Mouse (Mus musculus) embryonic facial prominence, embryonic 10.5 days (tissue): ENCODE measurements around the gene Cpsf4l. TPM values are rescaled to one million over a fixed set of nuclear protein-coding genes. Genes with fewer than 3 reads are reported as not detected.
A peak's percentile ranks its signal among the peaks of the same experiment; 100 is the strongest.

Source experiments
- DNase-seq: peaks from one replicate; pipeline ENCODE4 v3.0.0-alpha.2; 2017; ENCODE audit warnings: low spot score
- H3K27ac ChIP-seq: fragments of 300-500 bp; sonication (generic); replicated peaks from 2 replicates; pipeline ENCODE4 v1.5.1; 2016; ENCODE audit warnings: mild to moderate bottlenecking
- H3K27me3 ChIP-seq: fragments of 300-500 bp; sonication (generic); replicated peaks from 2 replicates; pipeline ENCODE4 v1.6.1; 2016; ENCODE audit warnings: low read depth, mild to moderate bottlenecking; ENCODE audit not compliant: poor library complexity, severe bottlenecking
- H3K36me3 ChIP-seq: fragments of 300-500 bp; sonication (generic); replicated peaks from 2 replicates; pipeline ENCODE4 v1.6.1; 2016; ENCODE audit warnings: mild to moderate bottlenecking, moderate library complexity
- H3K4me1 ChIP-seq: fragments of 300-500 bp; sonication (generic); 2 replicates; pipeline ENCODE4 v1.6.1; 2016
- H3K4me3 ChIP-seq: fragments of 300-500 bp; sonication (generic); 2 replicates; pipeline ENCODE4 v1.5.1; 2016; ENCODE audit warnings: mild to moderate bottlenecking, moderate library complexity
- H3K9me3 ChIP-seq: fragments of 300-500 bp; sonication (generic); 2 replicates; pipeline ENCODE4 v1.6.1; 2016; ENCODE audit warnings: mild to moderate bottlenecking
- WGBS: fragments of 180-500 bp; shearing (Covaris S2); methylation state at CpG from one replicate; pipeline ENCODE4 v1.1.7; 2016; 5-methylcytosine and 5-hydroxymethylcytosine counted together
- polyA plus RNA-seq: library from polyadenylated mRNA; unstranded; fragments of >200 nt; fragmentation: Nextera tagmentation; extraction: Ambion mirVana; gene quantifications from 2 replicates; pipeline ENCODE4 v1.2.1, GENCODE M21; 2016

Cpsf4l gene
- polyA plus RNA-seq, 1 experiment from 2014 or later: 0.69 TPM

DNA sequence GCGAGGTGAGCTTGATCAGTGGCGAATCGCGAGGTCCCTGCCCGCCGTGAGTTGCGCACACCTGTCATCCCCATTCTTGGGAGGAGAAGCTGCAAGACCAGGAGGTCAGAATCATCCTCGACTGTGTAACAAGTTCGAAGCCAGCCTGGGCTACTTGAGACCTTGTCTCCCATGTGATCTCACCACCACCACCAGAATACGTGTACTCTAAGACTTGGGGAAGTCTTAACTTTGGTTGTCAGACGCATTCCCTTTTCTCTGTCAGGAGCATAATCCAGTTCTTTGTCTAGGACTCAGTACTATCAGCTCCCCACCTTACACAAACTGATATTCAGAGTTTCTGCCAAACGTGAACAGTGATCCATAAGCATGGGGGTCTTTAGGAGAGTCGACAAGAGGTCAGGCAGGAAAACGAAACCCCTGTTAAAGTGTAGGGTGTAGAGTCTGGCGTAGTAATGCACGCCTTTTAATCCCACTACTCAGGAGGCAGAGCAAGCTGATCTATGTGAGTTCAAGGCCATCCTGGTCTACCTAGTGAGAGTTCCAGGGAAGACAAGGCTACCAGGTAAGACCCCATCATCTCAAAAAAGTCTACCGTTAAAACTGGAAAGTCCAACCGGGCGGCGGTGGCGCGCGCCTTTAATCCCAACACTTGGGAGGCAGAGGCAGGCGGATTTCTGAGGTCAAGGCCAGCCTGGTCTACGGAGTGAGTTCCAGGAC, 24.9 kb downstream of the Cpsf4l start:
- H3K27ac ChIP-seq: peak overlapping the region; percentile 93
- H3K4me3 ChIP-seq: peak overlapping the region; percentile 86
- H3K36me3 ChIP-seq: peaks cover 24% of the 10 kb centered on the region
- H3K27me3 ChIP-seq: no peaks in the 10 kb centered on the region
- peaks cover 39% of the 10 kb centered on the region for H3K4me1 ChIP-seq
- no peak for DNase-seq
- 43% methylated on average over 25 of the region's 25 CpGs for WGBS
- no peaks in the 10 kb centered on the region for H3K9me3 ChIP-seq

DNA sequence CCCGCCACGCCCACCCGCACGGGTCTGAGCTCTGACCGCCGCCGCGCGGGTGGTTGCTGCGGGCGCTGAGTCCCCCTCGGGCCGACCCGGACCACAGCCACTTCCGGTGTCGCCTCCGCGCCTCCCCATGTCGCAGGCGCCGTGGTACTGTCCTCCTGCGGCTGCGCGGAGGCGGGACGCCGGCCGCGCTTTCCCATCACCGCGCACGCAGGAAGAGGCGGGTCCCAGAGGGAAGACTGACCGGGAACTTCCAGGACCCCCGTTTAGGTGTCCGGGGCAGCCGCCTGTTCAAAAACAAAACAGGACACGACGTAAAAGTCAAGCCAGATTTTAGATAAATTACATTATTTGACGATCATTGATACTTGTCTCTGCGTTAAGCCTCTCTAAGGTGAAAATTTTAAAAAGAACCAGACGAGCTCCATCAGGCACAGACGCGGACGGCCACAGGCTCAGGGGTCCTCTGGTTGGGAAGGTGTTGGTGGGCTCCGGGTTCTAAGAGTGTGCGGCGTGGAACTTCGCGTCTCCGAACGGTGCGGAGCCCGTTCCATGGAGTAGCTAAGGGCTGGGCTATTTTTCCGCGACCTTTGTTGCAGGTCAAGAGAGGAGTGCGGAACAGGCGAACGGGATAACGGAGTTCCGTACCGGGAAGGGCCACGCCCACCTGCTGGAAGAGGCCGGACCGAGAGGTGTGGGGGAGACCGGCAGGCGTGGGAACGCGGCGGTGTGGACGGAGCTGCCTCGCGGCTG, 25.7 kb downstream of the Cpsf4l start, which contains the start of the genes Fam104a and D11Wsu47e:
TSS of gene Fam104a (minus strand) at position 199 of the 750 bp plus-strand sequence.
TSS of gene D11Wsu47e (plus strand) at position 456 of the 750 bp plus-strand sequence.
- under 1% methylated on average over 73 of the region's 73 CpGs for WGBS
- DNase-seq: peak; percentile 96
- Histone ChIP-seq H3K27ac (peak within 1 kb of the TSS; percentile 93), H3K9me3 (no peaks in the 10 kb centered on the region), H3K27me3 (no peaks in the 10 kb centered on the region), H3K4me1 (peaks cover 40% of the 10 kb centered on the region), H3K36me3 (peaks cover 17% of the 10 kb centered on the region), H3K4me3 (peak within 1 kb of the TSS; percentile 86)

DNA sequence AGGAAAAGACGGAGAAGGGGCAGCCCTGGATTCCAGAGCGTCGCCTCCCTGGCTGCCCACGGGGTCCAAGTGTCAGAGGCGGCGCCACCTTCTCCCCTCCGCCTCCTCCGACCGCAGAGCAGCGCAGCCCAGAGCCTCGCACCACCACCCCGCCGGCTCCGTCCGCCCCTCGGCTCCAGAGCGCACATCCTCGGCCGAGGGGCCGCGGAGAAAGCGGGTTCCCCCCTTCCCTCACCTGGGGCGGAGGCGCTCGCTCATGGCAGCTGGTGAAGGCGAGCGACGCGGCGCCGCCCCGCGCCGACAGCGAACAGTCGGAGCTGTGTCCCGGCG, 26.2 kb downstream of the Cpsf4l start:
- 0% methylated on average over 38 of the region's 38 CpGs for WGBS
- H3K4me1 ChIP-seq: peaks cover 42% of the 10 kb centered on the region
- H3K9me3 ChIP-seq: no peaks in the 10 kb centered on the region
- H3K36me3 ChIP-seq: peaks cover 12% of the 10 kb centered on the region
- peak overlapping the region; percentile 86 for H3K4me3 ChIP-seq
- H3K27me3 ChIP-seq: no peaks in the 10 kb centered on the region
- DNase-seq: no peak
- H3K27ac ChIP-seq: peak overlapping the region; percentile 93

DNA sequence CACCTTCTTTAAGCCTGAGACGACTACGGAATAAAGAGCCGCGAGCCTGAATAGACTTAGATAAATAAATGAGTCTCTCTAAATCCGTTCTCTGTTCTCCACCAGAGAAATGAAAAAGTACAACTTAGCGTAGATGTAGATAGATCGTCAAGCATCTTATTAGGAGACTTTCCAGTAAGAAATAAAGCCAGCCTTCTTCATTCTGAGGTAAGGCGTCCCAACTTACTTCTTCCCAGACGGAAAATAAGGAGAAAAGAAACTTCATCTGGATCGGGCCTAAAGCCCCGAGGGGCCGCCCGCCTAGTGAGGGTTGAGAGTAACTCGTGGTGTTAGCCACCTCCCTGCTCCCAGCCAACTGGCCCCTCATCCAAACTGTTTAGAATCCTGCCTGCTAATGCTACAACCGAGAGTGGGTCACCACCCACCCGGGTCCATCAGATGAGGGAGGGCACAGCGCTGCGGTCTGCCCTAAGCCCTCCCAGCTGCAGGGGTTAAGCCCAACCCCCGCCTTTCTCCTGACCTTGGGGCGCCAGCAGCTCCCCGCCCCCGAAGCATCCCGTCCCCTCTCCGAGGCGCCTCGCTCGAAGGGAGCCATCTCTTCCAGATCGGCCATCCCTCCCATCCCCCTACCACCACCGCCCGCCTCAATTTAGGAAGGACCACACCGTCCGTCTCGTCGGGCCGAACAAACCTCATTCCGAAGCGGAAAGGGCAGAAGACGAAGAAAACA, 26.8 kb downstream of the Cpsf4l start:
- Histone ChIP-seq H3K36me3 (peaks cover 10% of the 10 kb centered on the region), H3K27me3 (no peaks in the 10 kb centered on the region), H3K27ac (peak overlapping the region; percentile 93), H3K4me3 (peak overlapping the region; percentile 86), H3K4me1 (peaks cover 46% of the 10 kb centered on the region), H3K9me3 (no peaks in the 10 kb centered on the region)
- peak; percentile 79 for DNase-seq
- 3% methylated on average over 38 of the region's 38 CpGs for WGBS

DNA sequence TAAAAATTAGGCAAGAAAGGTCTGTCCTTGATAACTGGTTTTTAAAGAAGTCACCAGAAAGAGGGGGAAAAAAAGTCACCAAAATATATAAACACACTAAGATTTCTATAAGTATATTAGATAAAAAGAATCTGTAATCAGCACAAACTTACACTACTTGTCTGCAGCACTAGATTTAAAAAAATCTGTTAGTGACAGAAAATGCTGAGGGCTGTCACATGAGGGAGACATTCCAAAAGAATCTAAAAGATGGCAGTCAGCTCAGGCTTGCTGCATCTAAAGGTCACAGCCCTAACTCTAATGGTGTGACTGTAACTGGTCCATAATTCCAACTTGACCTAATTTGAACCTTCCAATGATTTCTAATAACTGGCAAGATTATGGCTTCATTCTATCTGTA, 27.8 kb downstream of the Cpsf4l start:
- no peak for DNase-seq
- H3K4me3 ChIP-seq: peak overlapping the region; percentile 86; the same call in 1 of the 2 replicates
- no peak overlapping the region for H3K27ac ChIP-seq
- peaks cover 11% of the 10 kb centered on the region for H3K36me3 ChIP-seq
- H3K9me3 ChIP-seq: no peaks in the 10 kb centered on the region
- peaks cover 45% of the 10 kb centered on the region for H3K4me1 ChIP-seq
- H3K27me3 ChIP-seq: no peaks in the 10 kb centered on the region

DNA sequence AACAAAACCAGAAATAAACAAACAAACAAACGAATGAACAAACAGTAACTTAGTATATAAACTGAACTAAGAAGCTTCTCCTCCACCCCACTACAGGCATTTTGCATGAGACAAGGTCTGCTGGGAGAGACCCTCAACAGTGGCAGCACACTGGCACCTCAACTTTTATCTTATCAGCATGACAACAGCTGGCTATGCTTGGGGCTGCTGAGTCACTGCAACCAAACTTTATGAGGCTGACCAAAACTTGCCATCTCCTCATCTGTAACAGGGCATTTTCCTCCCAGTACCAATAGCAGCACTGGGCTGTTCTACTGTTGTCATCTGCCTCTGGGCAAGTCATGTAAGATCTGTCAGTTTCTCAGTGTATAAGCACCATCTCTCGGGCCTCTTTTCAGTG, 28.9 kb downstream of the Cpsf4l start:
- Histone ChIP-seq H3K27ac (no peak overlapping the region), H3K36me3 (peaks cover 21% of the 10 kb centered on the region), H3K27me3 (no peaks in the 10 kb centered on the region), H3K4me1 (peaks cover 38% of the 10 kb centered on the region), H3K4me3 (no peak overlapping the region), H3K9me3 (no peaks in the 10 kb centered on the region)
- 77% methylated on average over 2 of the region's 2 CpGs for WGBS
- no peak for DNase-seq

DNA sequence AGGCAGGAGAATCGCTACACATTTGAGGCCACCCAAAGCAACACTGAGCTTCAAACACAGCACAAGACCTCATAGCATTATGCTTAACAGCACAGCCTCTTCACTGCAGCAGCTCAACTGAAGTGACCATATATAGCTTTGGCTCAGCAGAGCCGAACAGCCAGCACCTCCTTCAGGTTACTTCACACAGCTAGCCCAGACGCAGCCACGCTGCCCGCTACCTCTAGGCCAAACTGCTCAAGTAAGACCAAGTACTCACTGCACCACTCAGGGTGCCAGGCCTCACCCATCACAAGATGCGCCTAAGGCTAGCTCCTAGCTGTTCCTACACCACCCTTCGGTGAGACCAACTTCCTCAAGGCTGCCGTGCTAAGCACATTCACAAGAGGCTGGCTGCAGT, 31.4 kb downstream of the Cpsf4l start:
- Histone ChIP-seq H3K27ac (no peak overlapping the region), H3K27me3 (no peaks in the 10 kb centered on the region), H3K4me1 (peaks cover 24% of the 10 kb centered on the region), H3K9me3 (no peaks in the 10 kb centered on the region), H3K36me3 (peaks cover 47% of the 10 kb centered on the region), H3K4me3 (no peak overlapping the region)
- 91% methylated on average over 8 of the region's 8 CpGs for WGBS
- no peak for DNase-seq

DNA sequence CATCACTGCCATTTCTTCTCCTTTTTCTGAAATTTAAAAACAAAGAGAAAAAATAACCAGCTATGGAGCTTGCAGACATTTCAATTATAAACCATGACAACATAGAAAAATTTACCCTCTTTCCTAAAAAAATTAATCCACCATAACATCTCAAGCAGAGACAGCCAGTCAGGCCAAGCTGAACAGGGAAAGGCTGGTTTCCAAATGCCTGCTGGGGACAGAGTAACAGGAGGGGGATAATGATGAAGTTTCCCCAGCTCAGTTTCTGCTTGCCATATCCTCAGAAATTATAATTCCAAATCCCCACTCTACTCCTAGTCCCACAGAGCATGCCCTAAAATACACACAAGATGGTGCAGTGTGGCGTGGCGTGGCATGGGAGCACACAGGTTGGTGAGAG, 32.4 kb downstream of the Cpsf4l start:
- Histone ChIP-seq H3K4me3 (no peak overlapping the region), H3K9me3 (no peaks in the 10 kb centered on the region), H3K27me3 (no peaks in the 10 kb centered on the region), H3K27ac (no peak overlapping the region), H3K36me3 (peaks cover 57% of the 10 kb centered on the region), H3K4me1 (peaks cover 20% of the 10 kb centered on the region)
- 90% methylated on average over 2 of the region's 2 CpGs for WGBS
- DNase-seq: no peak

DNA sequence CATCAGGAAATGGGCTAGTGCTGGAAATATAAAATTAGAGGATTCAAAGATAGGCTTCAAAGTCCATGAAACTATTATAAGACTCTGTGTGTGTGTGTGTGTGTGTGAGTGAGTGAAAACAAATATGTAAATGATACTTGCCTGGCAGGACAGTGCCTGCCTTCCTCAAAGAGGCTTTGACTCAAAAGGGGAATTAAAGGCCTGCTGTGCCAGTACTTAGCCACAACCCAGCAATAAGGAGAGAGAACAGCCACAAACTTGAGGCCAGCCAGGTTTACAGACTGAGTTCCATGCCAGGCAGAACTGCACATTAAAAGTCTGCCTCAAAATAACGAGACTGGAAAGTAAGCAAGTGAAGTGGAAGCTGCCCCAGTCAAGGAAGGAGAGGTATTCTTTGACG, 33.0 kb downstream of the Cpsf4l start:
- no peak overlapping the region for H3K4me3 ChIP-seq
- 91% methylated on average over 2 of the region's 2 CpGs for WGBS
- peaks cover 62% of the 10 kb centered on the region for H3K36me3 ChIP-seq

DNA sequence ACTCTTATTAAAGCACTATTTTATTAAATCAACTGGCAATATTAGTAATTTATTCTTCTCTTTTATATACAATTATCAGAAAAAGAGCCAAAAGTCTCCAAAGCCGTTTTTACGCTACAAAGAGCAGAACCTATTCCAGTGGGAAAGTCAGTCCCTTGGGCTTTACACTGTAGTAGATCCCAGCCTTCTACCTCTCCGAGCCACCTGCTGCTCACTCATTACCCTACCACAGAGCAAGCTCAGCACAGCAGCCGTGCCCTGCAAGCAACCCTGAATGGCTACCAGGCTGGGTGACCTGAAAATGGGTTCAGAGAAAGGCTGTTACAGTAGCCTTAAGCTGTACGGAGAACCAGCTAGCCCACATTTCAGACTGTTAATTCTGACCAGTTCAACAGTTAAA, 35.2 kb downstream of the Cpsf4l start:
- Histone ChIP-seq H3K9me3 (no peaks in the 10 kb centered on the region), H3K27me3 (no peaks in the 10 kb centered on the region), H3K4me3 (no peak overlapping the region), H3K27ac (no peak overlapping the region), H3K4me1 (peaks cover 7% of the 10 kb centered on the region), H3K36me3 (peaks cover 82% of the 10 kb centered on the region)
- WGBS: 92% methylated on average over 5 of the region's 5 CpGs
- no peak for DNase-seq

More for the DNA sequence above, 33.0 kb downstream of the Cpsf4l start:
- DNase-seq: no peak
- Histone ChIP-seq H3K4me1 (peaks cover 16% of the 10 kb centered on the region), H3K27ac (no peak overlapping the region), H3K27me3 (no peaks in the 10 kb centered on the region), H3K9me3 (no peaks in the 10 kb centered on the region)

DNA sequence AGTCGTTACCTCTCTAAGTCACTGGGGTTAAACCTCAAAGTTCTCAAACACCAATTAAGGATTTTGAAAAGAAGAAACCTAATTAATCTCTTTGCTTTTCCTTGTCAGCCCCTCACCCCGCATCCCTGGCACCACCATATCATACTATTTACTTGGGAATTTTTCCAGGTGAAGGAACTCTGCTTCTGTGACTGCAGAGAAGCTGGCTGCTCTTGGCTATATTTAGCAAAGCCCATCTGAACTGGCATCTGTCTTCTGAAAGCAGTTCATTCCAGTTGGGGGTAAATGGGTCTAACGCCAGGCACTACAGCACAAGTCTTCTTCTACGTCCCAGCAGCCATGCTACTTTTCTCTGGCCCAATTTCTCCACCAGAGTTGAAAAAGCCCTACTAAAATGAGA, 36.2 kb downstream of the Cpsf4l start:
- no peak for DNase-seq
- H3K36me3 ChIP-seq: peaks cover 92% of the 10 kb centered on the region
- H3K27me3 ChIP-seq: no peaks in the 10 kb centered on the region
- WGBS: 95% methylated on average over 4 of the region's 4 CpGs
- H3K4me1 ChIP-seq: peaks cover 4% of the 10 kb centered on the region
- no peak overlapping the region for H3K27ac ChIP-seq
- H3K4me3 ChIP-seq: no peak overlapping the region
- H3K9me3 ChIP-seq: no peaks in the 10 kb centered on the region

DNA sequence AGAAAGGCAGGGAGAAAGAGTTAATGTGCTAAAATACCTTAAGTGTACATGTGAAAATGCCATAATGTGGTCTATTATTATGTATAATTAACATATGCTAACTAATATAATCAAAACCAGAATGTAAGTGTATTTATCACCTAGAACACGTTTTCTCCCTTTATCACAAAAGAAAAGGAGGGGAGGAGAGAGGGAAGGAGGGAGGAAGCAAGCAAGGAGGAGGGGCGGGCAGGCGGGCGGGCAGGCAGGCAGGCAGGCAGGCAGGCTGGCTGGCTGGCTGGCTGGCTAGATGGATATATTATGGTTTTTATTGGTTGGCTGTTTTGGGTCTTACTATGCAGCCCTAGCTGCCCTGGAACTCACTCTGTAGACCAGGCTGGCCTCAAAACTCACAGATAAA, 40.1 kb downstream of the Cpsf4l start:
- Histone ChIP-seq H3K27ac (no peak overlapping the region), H3K36me3 (peaks cover 88% of the 10 kb centered on the region), H3K4me1 (peaks cover 3% of the 10 kb centered on the region; the same call in 1 of the 2 replicates), H3K9me3 (no peaks in the 10 kb centered on the region), H3K4me3 (no peak overlapping the region), H3K27me3 (no peaks in the 10 kb centered on the region)
- 85% methylated on average over 4 of the region's 4 CpGs for WGBS
- DNase-seq: no peak
